Mouse (Mus musculus) layer of hippocampus, adult 18-20 months (tissue): ENCODE results near the gene Isg20. TPM values are rescaled to one million over a fixed set of nuclear protein-coding genes. Genes with fewer than 3 reads are reported as not detected.

ENCODE experiments used
- DNase-seq, 2 experiments: peaks; one replicate each; pipeline ENCODE4 v3.0.0; 2022; ENCODE audit warnings: low spot score in 2 of 2
- total RNA-seq, 2 experiments: library from RNA; stranded (reverse); gene quantifications; 2 replicates each; pipeline ENCODE4 v1.2.3; 2021

Gene Isg20
- total RNA-seq, 2 experiments from 2014 or later, result 0.68 to 0.69 TPM

- no peak for DNase-seq
These were observed 9.9 kb upstream of the Isg20 start for GRCm38 (mm10) chr7:78903174-78903870.

GRCm38 (mm10) chr7:78904175-78904574 lies 9.0 kb upstream of the Isg20 start:
- DNase-seq, result no peak

- no peak for DNase-seq
These were observed 4.2 kb upstream of the Isg20 start for GRCm38 (mm10) chr7:78909026-78909425.

- no peak for DNase-seq
These were observed 2.7 kb upstream of the Isg20 start for GRCm38 (mm10) chr7:78910336-78911098.

GRCm38 (mm10) chr7:78911209-78911608 lies 2.0 kb upstream of the Isg20 start:
- no peak for DNase-seq

DNA sequence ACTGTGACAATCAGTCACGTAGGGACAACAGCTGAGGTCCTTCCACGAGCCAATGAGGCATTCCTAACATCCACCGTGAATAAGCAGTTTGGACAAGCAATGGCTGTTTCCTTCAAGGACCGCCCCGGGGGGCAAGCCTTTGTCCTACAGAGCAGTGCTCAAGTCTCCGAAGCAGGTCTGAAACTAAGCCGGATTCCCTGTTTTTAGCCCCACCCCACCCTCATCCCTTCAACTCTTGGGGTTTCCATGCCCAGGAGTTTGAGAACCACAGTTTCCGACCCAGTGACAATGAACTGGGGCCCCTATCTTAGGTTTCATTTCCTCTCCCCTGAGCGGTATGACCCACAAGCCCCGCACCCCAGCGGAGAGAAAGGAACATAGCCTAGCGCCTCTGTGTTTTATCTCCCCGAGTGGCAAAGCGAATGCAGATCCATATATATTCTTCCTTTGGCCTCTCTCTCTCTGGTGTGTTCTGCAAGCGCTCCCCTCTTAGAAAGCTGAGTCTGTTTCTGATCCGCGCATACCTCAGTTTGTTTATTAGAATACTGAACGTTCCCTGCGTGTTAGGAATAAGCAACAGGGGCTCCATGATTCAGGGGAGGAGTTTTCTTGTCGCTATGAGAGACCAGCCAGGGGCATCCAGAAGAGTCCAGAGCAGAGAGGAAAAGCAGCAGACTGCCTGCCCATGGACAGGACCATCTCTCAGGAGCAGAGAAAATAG lies 811 bp upstream of the Isg20 start:
- DNase-seq, result no peak

DNA sequence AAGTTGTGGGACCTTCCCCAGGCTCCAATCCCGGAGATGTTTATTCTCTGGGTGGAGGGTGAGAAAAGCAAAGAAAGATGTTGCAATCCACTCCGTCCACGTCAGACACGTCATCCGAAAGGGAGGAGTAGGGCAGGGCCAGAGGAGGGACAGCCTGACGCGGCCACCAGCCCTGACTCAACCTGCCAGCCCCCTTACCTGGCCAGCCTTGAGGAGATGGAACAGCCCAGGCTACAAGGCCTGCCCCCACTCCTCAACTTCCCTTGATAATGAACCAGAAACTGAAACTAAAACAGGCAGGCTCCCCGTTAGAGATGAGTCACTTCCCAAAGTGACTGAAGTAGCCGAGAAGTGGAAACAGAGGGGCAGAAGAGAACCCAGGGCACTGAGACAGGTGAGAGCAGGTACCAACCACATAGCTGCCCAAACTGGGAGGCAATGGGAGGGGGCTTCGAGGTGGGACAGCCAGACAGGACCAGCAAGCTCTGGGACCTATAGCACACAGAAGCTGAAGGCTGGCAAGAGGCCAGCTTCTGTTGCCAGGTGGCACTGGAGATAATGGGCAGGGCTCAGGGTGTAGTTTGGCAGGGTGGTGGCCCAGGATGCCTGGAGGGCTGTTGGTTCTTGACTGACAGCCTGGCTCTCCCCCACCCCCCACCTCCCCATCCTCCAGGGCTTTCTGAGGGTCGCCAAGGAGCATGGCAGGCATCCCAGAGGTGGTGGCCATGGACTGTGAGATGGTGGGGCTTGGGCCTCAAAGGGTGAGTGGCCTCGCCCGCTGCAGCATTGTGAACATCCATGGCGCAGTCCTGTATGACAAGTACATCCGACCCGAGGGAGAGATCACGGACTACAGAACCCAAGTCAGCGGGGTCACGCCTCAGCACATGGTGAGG lies 673 bp downstream of the Isg20 start:
- DNase-seq, result no peak

DNA sequence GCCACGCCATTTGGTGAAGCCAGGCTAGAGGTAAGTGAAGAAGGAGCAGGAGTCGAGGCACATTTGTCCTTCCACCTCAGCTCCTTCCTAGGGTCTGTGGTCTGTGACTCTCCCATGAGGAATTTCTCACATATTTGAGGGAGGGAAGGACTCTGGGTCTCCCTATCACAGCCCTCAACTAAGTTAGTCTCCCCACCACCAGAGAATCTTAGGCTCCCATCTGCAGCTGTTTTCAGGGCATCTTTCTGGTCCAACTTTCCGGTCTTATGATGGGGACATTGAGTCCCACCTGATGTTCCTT lies 1.3 kb downstream of the Isg20 start:
- DNase-seq, result no peak

GRCm38 (mm10) chr7:78914896-78915510 lies 1.8 kb downstream of the Isg20 start:
- DNase-seq, result no peak

DNA sequence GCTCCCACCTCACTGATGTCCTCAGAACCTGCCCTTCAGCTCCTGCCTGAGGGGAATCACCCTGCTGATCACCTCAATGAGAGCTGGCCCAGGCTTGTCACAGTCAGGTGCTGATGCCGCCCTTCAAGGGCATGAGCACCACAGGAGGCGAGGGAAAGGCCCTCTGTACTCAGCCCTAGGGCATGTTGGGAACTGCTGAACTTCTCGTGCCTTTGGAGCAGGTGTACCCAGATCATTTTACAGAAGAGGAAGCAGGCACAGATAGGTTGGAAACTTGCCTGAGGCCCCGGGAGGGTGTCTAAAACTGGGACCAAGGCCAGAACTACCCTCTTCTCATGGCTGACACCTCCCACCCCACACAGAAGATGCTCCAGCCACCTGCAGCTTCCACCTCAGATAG lies 5.5 kb downstream of the Isg20 start:
- DNase-seq, result no peak

DNA sequence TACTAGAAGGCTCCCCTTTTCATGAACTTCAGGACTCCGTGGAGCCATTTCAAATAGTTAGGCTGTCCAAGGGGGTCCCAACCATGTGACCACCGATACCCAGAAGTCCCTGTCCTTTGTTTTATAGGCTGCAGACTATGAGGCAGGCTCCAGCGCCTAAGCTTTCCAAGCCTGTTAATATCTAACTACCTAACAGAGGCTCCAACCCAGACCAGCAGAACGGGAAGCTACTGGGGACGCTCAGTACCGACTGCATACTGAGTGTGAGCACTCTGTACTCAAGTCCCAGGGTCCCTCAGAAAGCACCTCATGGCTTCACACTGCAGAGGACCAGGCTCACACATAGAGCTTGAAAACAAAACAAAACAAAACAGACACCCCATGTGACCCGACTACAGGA lies 9.3 kb downstream of the Isg20 start:
- DNase-seq, result no peak

- DNase-seq, result peak in 1 of 2 experiments; percentile 77
These were observed 11.1 kb downstream of the Isg20 start for GRCm38 (mm10) chr7:78924300-78924699.

GRCm38 (mm10) chr7:78924796-78925195 lies 11.6 kb downstream of the Isg20 start:
- no peak for DNase-seq

DNA sequence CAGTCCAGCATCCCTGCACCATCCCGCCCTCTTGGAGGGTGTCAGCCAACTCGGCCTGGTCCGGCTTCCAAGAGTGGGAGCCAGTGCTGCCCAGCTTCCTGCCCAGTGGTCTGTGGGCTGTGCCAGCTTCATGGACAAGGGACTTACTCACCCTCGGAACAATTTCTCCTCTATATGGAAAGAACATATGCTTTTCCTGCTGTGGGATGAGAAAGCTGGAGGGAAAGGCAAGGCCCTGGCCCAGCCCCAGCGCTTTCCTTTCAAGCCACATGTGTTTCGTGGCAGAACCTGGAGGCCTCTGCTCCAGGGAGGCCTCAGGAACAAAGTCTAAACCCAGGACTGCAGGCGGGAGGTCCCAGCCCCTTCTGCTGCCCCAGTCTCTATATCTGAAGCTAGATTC lies 12.5 kb downstream of the Isg20 start:
- no peak for DNase-seq

- DNase-seq, result no peak
These were observed 12.9 kb downstream of the Isg20 start for GRCm38 (mm10) chr7:78926156-78926555.

GRCm38 (mm10) chr7:78927266-78927665 lies 14.0 kb downstream of the Isg20 start:
- DNase-seq, result no peak

DNA sequence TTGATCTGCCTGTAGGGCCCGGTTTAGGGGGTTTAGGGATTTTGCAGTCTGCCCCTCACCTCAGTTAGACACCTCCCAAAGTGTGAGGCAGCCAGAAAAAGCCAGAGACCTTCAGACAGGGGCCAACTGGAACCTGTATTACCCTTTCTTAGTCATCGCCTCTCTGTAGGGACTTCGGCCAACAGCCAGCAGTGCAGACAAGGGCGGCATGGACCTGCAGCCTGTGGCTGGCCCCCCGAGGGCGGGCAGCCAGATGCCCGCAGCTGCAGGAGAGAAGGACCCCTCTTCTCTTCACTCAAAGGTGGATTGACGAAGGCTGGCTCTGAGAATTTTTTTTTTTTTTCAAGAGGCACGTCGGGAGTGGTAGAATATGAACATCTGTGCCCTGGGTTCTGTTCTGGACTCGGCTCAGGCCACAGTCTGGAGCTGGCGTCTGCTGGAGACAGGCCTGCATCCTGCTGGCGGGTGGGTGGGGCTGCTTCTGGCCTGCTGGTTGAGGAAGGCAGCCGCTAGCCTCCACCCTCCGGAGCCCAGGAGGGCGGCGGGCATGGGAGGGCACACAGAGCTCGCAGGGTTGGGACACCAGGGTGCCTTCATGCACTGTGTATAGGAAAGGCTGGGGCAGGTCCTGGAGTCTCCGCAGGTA lies 25.9 kb downstream of the Isg20 start:
- no peak for DNase-seq

- no peak for DNase-seq
These were observed 27.7 kb downstream of the Isg20 start for GRCm38 (mm10) chr7:78940971-78941370.

DNA sequence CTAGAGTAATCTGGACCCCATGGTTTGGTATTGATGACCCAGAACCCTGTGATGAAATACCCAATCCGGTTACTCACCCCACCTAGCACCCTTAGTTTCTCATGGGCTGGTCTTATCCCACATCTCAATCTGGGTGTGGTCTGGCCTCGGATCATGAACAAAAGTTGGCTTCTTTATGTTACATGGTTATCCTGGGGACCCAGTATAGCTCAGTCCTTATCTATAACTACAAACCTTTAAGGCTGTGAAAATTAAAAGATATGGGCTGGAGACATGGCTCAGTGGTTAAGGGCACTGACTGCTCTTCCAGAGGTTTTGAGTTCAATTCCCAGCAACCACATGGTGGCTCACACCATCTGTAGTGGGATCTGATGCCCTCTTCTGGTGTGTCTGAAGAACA lies 29.3 kb downstream of the Isg20 start:
- no peak for DNase-seq

DNA sequence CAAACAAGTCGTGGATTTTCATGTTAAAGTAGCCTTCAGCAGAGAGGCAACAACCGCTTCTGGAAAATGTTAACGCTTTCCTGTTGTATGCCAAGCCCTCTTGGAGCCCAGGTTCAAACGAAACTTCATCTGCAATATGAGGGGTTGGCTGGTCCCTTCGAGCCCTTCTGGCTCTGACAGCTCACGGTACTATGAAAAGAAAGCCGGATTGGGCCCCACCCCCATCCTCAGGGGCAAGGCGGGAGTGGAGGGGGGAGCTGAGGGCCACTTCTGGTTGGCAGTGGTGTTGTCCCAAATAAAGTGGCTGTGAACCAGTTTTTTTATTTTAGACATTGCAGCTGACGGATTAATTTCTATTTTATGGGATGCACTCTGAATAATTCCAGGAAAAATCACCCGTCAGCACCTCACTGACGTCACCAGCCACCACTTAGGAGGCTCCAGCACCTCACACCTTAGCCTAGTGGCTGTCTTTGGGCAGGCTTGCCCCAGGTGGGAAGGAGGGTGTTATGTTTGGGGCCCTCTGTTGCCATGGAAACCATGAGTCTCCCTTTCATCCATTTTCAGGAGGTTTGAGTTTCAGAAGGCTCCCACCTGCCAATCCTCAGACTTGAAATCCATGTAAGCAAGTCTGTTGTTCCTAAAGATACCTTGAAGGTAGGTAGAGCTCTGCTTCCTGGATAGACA lies 40.8 kb downstream of the Isg20 start:
- DNase-seq, result no peak
